Mouse (Mus musculus) lung, postnatal 36 days (tissue): ENCODE data around the gene Utrn.

Experiments used
- DNase-seq: peaks from one replicate; pipeline ENCODE4 v3.0.0; 2022; ENCODE audit warnings: mixed read lengths

Utrn gene

DNA sequence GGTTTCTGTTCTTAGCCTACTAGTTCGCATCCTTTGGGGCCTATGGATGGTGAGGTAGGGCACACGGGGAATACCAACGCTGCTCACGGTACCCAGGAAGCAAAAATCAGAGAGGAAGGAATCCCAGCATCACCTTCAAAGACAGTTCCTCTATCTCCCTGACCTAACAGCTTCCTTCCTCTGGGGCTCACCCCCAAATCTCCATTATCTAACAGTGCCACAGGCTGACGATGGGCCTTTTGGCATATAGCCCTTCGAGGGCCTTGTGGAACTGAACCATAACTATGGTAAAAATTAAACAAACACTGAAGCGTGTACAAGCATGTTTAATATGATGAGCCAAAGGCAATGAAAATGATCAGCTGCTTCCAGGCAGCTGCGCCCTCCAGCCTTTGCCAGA, 37.0 kb downstream of the Utrn start:
- no peak for DNase-seq

DNA sequence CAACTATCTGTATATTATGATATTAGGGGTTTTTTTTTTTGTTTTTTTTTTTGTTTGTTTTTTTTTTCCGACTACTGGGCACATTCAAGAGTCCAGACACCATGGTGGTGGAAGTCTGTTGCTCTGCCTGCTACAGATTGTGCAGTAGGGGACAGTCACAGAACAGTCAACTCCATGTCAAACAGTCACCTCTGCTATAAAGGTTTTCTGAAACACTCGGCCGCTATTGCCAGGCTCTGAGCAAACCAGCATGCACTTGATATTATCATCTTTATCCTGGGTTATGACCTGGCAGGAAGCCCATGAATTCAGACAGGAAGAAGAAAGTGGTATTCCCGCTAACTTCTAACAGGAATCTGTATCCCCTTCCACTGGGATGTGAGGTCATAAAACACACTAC, 41.4 kb downstream of the Utrn start:
- DNase-seq, result peak; percentile 49

DNA sequence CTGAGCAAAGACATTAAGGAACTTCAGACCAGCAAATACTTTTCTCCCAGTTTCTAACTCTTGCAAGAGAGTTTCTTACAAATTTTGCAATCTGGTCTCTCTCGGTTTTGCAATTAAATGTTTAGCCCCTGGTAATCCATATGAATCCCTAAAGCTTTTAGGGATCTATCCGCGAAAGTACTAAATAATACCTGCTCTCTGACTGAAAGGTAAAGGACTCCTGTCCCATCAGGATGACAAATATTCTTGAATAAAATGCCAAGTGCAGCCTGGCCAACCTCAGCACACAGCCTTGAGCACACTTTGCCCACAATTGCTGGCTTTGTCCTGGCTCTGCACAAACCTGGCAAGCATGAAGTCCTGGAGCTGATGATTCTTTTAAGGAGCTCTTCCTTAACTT, 41.9 kb downstream of the Utrn start:
- DNase-seq, result no peak

DNA sequence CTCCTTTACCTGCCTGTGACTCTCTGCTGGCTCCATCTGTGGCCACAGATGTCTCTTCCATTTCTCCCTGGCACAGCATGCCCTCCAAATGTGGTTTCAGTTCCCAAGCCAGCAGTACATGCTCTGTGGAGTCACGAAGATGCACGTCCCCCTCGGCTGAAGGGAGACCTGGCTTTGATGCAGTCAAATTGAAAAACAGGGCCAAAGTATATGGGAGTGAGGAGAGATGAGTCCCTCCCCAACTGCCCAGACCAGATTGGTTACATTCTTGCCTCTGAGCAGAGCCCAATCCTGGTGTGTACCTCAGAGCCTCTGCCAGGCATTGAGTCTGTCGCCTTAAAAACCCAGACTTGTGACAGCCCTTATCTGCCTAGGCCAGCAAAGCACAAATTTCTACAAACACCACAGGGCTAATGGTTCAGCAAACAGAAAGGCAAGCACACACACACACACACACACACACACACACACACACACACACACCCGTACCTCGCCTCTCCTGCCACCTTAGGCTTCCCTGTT, 42.3 kb downstream of the Utrn start:
- DNase-seq, result peak; percentile 60

GRCm38 (mm10) chr10:12824386-12824785, 44.8 kb downstream of the Utrn start:
- DNase-seq, result no peak

DNA sequence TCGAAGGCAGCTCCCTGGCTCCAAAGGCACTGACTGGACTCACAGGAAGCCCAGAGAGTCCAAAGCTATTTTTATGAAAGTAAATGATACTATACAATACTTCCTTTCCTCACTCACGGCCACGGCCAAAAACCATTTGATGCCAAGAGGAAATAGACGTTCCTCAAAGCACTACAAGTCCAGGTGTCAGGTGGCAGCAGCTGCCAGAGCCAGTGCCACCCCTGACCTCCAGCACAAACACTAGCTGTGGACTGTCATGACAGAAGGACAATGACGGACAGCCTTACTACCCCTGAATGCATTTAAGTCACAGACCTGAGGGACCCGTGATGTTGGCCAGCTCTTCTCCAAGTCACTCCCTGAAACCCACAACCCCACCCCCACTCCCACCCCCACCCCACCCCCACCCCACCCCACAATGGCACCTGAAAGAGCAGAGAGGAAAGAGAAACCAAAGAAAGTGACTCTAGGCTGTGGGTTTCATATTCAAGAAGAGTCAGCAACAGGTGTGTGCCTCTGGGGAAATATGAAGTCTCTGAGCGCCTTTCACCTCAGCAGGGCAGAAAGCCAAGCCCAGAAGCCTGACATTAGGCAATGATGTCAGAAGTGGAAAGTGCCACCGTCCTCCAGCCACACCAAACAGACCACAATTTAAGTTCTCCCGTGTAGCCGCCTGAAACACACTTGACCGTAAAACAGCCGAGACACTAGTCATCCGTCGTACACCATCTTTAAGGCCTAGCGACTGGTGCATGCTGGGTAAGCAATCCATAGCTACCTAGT, 45.5 kb downstream of the Utrn start:
- DNase-seq, result peak; percentile 63

- no peak for DNase-seq
Measured at GRCm38 (mm10) chr10:12820978-12821735, 48.0 kb downstream of the Utrn start.

GRCm38 (mm10) chr10:12817409-12817808, 51.8 kb downstream of the Utrn start:
- peak; percentile 79 for DNase-seq

DNA sequence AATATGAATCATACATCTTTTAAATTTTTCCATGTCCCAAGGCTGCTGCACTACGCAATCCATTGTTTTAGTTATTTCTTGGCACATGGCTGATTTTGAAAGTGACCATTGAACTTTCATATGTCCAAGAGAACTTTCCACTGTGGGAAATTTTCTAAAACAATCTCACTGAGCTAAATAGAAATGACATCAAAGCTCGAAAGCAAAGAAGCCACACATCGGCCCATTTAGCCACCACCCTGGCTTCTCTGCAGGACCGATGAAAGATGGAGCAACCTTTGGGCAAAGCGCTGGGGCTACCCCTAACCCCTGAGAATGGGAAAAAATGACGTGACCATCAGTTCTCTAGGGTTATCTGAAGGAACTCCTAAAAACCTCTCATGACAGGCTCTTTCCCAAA, 52.6 kb downstream of the Utrn start:
- no peak for DNase-seq

DNA sequence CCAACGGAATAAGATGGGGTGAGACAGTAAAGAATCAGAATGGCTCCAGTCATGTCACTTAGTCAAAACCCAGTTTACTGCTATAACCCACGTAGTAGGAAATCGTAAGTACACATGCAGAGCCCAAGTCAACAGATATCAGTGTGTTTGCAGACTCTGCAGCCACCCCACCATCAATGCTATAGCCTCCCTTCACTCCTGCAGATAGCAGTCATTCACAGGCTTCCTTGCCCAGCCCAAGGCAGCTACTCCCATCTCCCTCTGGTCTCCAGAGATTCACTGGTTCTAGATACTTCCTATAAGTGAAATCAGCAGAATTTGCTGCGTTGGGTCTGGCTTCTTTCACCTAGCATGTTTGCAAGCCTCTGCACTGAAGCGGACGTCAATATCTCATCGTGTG, 54.8 kb downstream of the Utrn start:
- no peak for DNase-seq

GRCm38 (mm10) chr10:12813881-12814280, 55.3 kb downstream of the Utrn start:
- no peak for DNase-seq

DNA sequence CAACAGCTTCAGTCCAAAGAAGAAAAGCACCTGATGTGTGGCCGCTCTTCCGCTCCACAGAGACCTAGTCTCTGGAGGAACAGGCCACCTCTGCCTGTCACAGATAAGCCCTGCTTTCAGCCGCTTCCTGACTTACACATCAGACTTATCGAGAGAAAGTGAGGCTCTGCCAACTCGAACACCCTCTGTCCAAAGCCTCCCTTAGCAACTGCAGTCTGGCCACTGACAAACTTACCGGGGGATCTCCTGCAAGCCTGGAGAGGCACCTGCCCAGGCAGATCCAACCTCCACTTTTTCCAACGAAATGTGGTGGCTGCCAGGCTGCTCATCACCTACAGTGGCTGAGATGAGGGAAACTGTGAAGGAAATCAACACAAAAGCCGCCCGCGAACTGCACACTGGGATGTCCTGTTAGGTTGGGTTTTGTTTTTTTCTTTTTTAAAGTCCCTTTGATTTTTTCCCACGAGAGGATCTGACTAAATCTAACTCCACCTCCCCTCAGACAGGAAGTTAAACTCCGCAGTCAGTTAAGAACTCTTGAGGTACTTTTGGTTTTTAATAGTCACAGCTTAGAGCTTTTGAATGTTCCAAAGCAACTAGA, 55.9 kb downstream of the Utrn start:
- DNase-seq, result peak; percentile 51

- no peak for DNase-seq
Measured at GRCm38 (mm10) chr10:12812680-12813079, 56.5 kb downstream of the Utrn start.

GRCm38 (mm10) chr10:12810816-12811215, 58.3 kb downstream of the Utrn start:
- DNase-seq, result no peak

DNA sequence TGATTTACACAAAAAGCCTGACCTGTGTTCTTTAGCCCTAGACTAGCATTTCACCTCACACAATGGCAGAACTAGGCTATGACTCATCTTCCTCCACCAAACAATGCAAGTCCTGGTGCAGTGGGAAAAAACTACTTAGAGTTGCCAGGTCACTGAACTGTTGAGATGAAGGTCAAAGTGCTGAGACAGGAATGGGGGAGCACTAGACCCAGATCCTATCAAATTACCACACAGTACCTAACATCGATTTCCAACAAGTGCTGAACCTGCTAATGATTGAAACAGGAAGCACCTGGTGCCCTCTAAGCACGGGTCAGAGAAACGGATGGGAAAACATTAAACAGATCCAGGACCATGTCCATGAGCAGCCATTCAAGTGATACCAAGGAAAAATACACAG, 59.5 kb downstream of the Utrn start:
- DNase-seq, result no peak

DNA sequence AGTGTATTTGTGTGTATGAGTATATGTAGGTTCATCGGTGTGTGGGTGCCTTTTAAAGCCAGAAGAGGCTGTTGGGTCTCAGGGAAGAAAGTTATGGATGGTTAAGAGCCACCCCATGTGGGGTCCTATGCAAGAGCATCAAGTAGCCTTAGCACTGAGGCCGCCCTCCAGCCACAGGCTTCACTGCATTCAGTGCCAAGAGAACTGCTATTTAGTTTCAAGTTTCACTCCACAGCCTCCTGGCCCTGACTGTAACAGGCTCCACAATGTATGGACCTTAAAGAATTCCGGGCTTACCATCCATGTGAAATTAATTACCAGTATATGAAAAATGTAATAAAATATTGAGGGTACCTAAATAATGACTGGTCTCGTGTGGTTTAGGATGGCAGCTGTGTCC, 60.7 kb downstream of the Utrn start:
- no peak for DNase-seq

GRCm38 (mm10) chr10:12807706-12808105, 61.5 kb downstream of the Utrn start:
- no peak for DNase-seq

- no peak for DNase-seq
Measured at GRCm38 (mm10) chr10:12805826-12806225, 63.3 kb downstream of the Utrn start.

DNA sequence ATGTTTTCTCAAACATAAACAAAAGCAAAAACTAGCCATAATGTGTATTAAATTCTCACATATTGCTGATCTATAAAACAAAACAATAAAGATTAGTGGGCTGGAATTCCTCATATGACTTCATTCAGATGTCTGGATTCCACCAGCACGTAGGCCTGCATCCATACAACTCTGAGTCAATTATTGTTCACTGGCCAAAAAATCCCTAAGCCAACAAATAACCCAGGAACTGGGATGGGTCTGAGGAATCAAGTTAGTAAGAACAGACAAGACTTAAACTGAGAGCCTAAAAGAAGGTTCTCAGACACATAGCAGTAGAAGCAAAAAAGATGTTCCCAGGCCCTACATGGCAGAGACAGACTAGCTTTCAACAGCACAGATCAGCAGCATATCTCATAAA, 65.2 kb downstream of the Utrn start:
- no peak for DNase-seq

DNA sequence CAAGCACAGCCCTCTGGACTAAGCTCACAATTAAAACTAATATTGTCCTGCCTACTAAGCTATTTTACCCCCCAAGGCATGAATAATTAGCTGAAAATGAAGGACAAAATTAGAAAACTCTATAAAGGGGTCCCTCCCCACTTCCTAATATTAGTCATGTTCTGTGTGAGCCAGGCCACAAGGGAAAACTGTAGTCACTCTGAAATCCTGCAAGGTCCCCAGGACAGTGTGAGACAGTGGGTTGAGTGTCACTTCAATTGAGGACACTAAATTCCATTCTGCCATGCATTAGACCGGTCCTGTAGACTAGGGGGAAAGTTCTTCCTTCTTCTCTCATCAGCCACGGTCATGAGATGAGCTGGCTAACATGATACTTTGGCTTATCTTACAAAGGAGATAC, 69.7 kb downstream of the Utrn start:
- no peak for DNase-seq

- DNase-seq, result no peak
Measured at GRCm38 (mm10) chr10:12798248-12798647, 70.9 kb downstream of the Utrn start.

GRCm38 (mm10) chr10:12796510-12796840, 72.7 kb downstream of the Utrn start:
- no peak for DNase-seq

DNA sequence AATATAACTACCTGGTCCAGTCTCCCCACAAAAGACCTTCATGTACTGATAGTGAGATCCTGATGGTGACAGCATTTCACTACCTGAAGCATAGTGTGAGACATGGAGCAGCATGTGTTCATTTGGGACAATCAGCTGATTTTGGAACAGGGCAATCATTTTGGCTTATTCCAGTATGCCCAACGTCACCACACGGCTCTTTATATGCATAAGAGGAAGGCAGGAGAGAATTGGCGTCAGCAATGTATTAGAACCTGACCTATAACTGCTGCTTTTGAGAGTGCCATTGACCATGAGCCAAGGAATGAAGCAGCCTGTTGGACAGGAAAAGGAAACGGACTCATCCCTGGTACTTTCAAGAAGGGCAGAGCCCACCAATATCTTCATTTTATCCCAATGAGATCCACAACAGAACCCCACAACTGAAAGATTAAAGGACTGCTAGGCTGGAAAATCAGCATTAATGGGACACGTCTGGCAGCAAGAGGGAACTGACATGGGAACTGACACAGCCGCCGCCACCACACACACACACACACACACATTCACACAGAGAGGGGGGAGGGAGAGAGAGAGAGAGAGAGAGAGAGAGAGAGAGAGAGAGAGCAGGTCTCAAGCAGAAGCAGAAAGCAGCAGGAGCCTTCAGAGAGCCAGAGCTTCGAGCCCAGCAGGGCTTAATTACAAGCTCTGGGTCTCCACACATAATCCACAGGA, 73.2 kb downstream of the Utrn start:
- DNase-seq, result no peak
